Mouse (Mus musculus) bone marrow, adult 2 months (tissue): ENCODE results near the gene Lgals1. TPM values are rescaled to one million over a fixed set of nuclear protein-coding genes. Genes with fewer than 3 reads are reported as not detected.

Source experiments
- H3K27ac ChIP-seq: fragments of 200-500 bp; 2 replicates; pipeline ENCODE4 v1.5.1; 2012; ENCODE audit warnings: low read depth, mild to moderate bottlenecking, control low read depth, inconsistent platforms, low read length; ENCODE audit not compliant: control insufficient read depth, poor library complexity, insufficient read depth
- H3K4me1 ChIP-seq: fragments of 200-500 bp; 2 replicates; pipeline ENCODE4 v1.6.1; 2011; ENCODE audit warnings: low read length; ENCODE audit not compliant: control insufficient read depth, insufficient read depth
- H3K4me3 ChIP-seq: fragments of 200-500 bp; replicated peaks from 2 replicates; pipeline ENCODE3; 2011; ENCODE audit warnings: mild to moderate bottlenecking, low read depth, low read length, control low read depth; ENCODE audit not compliant: control insufficient read depth
- CTCF ChIP-seq: fragments of 200-500 bp; IDR thresholded peaks from 2 replicates; pipeline ENCODE4 v1.5.1; 2011; ENCODE audit warnings: low read length, control low read depth; ENCODE audit not compliant: control insufficient read depth, insufficient read depth
- POLR2A ChIP-seq: fragments of 200-500 bp; IDR thresholded peaks from 2 replicates; pipeline ENCODE4 v1.6.1; 2011; ENCODE audit warnings: low read depth, mild to moderate bottlenecking, control low read depth, low read length, borderline replicate concordance; ENCODE audit not compliant: control insufficient read depth
- WGBS: fragments of 180-500 bp; shearing (Covaris S2); methylation state at CpG from one replicate; pipeline ENCODE4 v1.1.7; 2018; 5-methylcytosine and 5-hydroxymethylcytosine counted together
- polyA plus RNA-seq: library from polyadenylated mRNA; stranded (reverse); fragments of >200 nt; gene quantifications from 2 replicates; pipeline ENCODE4 v1.2.4, GENCODE M21; 2011; ENCODE audit warnings: low replicate concordance; ENCODE audit not compliant: missing spikeins, insufficient read depth, insufficient read length

The Lgals1 gene
- polyA plus RNA-seq, 1 experiment, result 222 TPM

GRCm38 (mm10) chr15:78892440-78892839 is 34.1 kb upstream of the Lgals1 start:
- Histone ChIP-seq H3K27ac (no peak overlapping the region), H3K4me1 (peaks cover 14% of the 10 kb centered on the region), H3K4me3 (no peak overlapping the region)
- TF ChIP-seq POLR2A (no peak), CTCF (no peak)
- 84% methylated on average over 7 of the region's 7 CpGs for WGBS

GRCm38 (mm10) chr15:78894726-78895125 is 31.8 kb upstream of the Lgals1 start:
- WGBS, result 10% methylated on average over 13 of the region's 13 CpGs

GRCm38 (mm10) chr15:78895741-78896140 is 30.8 kb upstream of the Lgals1 start:
- peaks cover 23% of the 10 kb centered on the region for H3K4me1 ChIP-seq
- 8% methylated on average over 2 of the region's 2 CpGs for WGBS
- TF ChIP-seq POLR2A (no peak), CTCF (no peak)
- H3K4me3 ChIP-seq, result no peak overlapping the region
- H3K27ac ChIP-seq, result peak overlapping the region; percentile 64

More at GRCm38 (mm10) chr15:78894726-78895125, 31.8 kb upstream of the Lgals1 start:
- no peak for TF ChIP-seq POLR2A
- TF ChIP-seq CTCF, result no peak
- Histone ChIP-seq H3K4me3 (no peak overlapping the region), H3K27ac (peak overlapping the region; percentile 70), H3K4me1 (peaks cover 23% of the 10 kb centered on the region)

GRCm38 (mm10) chr15:78896149-78896548 is 30.4 kb upstream of the Lgals1 start:
- H3K4me3 ChIP-seq, result no peak overlapping the region
- H3K27ac ChIP-seq, result peak overlapping the region; percentile 64
- peaks cover 23% of the 10 kb centered on the region for H3K4me1 ChIP-seq
- WGBS, result 18% methylated on average over 3 of the region's 3 CpGs
- TF ChIP-seq CTCF (no peak), POLR2A (no peak)

- no peak for TF ChIP-seq CTCF
- WGBS, result 49% methylated on average over 4 of the region's 4 CpGs
- H3K4me1 ChIP-seq, result peaks cover 23% of the 10 kb centered on the region
Observed at GRCm38 (mm10) chr15:78897488-78897887, 29.0 kb upstream of the Lgals1 start.

GRCm38 (mm10) chr15:78898507-78899001 is 28.0 kb upstream of the Lgals1 start:
- TF ChIP-seq CTCF (no peak), POLR2A (no peak)
- H3K27ac ChIP-seq, result peak overlapping the region; percentile 88
- 10% methylated on average over 6 of the region's 6 CpGs for WGBS
- peak overlapping the region; percentile 33 for H3K4me3 ChIP-seq
- peaks cover 25% of the 10 kb centered on the region for H3K4me1 ChIP-seq

More at GRCm38 (mm10) chr15:78897488-78897887, 29.0 kb upstream of the Lgals1 start:
- no peak overlapping the region for H3K27ac ChIP-seq
- H3K4me3 ChIP-seq, result no peak overlapping the region

GRCm38 (mm10) chr15:78899409-78899739 is 27.2 kb upstream of the Lgals1 start, which contains the start of gene Gm49510:
Gm49510 (plus strand) TSS chr15:78899667.
- Histone ChIP-seq H3K27ac (peak within 1 kb of the TSS; percentile 88), H3K4me3 (peak within 1 kb of the TSS; percentile 88), H3K4me1 (peaks cover 25% of the 10 kb centered on the region)
- TF ChIP-seq POLR2A (no peak), CTCF (no peak)
- under 1% methylated on average over 20 of the region's 20 CpGs for WGBS

- under 1% methylated on average over 47 of the region's 47 CpGs for WGBS
- TF ChIP-seq POLR2A (peak; percentile 59; the same call in 1 of the 2 replicates), CTCF (no peak)
- Histone ChIP-seq H3K27ac (peak within 1 kb of the TSS; percentile 88), H3K4me3 (peak within 1 kb of the TSS; percentile 88), H3K4me1 (peaks cover 21% of the 10 kb centered on the region)
Observed at GRCm38 (mm10) chr15:78899740-78900584, 26.6 kb upstream of the Lgals1 start, which contains the start of gene Sh3bp1. Sh3bp1 (plus strand) TSS chr15:78899768.
